Mouse (Mus musculus): ENCODE results near the gene Zfp12.
A peak's percentile ranks its signal among the peaks of the same experiment; 100 is the strongest.
"Not testable (repeated sequence)": the region's sequence is repeated elsewhere in the genome, so short reads cannot be mapped to it uniquely, and the experiment has no call there.

Gene Zfp12

DNA sequence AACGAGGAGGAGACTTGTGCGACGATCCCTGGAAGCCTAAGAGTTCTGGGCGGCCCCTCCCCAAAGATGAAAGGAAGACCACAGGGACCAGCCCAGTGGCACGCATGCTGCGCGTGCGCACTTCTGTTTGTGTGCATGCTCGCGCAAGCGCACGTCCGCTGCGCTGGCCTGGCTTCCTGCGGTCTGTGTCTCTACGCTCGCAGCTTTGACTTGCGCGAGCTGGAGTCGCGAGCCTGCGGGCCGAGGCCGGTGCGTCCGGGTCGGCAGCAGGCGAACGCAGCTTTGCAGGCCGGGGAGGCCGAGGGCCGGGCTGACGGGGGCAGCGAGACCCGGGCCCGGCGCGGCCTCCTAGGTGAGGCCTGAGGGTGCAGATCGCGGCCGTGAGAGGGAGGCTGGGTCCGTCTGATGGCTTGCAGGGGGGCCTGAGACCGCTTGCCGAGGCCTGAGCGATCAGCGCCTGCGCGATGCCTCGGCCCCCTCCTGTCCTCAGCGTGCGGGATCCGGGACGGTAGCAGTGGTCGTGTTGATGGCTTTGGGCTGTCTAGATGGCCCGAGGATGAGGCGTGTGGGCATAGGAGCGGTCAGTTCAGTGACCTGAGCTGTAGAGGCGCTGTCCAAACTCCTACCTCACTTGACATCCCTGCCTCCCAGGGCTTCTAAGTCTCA, at the start of gene Zfp12:
TSS of gene Zfp12 (plus strand) at position 136 of the 666 bp plus-strand sequence.
- peak; percentile 90 to 95 for DNase-seq

DNA sequence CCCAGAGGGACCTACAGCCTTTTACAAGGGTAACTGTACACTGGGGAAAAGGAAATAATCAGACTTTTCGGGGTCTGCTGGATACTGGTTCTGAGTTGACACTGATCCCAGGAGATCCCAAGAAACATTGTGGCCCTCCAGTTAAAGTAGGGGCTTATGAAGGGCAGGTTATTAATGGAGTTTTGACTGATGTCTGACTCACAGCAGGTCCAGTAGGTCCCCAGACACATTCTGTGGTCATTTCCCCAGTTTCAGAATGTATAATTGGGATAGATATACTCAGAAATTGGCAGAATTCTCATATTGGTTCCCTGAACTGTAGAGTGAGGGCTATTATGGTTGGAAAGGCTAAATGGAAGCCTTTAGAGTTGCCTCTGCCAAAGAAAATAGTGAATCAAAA, 46.9 kb upstream of the Zfp12 start:
- DNase-seq, result not testable (repeated sequence)

GRCm38 (mm10) chr5:143192806-143193205, 42.2 kb upstream of the Zfp12 start:
- DNase-seq, result no peak

GRCm38 (mm10) chr5:143194747-143195146, 40.2 kb upstream of the Zfp12 start:
- not testable (repeated sequence) for DNase-seq

GRCm38 (mm10) chr5:143195166-143195565, 39.8 kb upstream of the Zfp12 start:
- no peak for DNase-seq

DNA sequence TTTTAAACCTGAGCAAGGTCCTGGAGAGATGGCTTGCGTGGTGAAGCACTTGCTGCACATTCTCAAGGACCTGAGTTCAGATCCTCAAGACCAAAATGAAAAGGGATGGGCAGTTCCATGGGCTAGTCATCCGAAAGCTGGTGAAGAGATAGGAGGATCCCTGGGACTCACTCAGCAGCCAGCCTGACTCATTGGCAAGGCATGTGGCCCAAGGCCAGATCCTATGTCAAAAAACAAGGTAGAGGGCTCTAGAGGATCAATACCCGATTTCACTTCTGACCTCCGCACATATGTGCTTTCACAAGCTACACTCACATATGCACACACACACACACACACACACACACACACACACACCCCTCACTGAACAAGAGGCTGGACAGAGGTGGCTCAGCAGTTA, 38.5 kb upstream of the Zfp12 start:
- DNase-seq, result no peak

- DNase-seq, result no peak
These were observed 29.9 kb upstream of the Zfp12 start for GRCm38 (mm10) chr5:143205015-143205414.

- DNase-seq, result no peak
These were observed 21.1 kb upstream of the Zfp12 start for GRCm38 (mm10) chr5:143213832-143214231.

GRCm38 (mm10) chr5:143220996-143221395, 14.0 kb upstream of the Zfp12 start:
- no peak for DNase-seq

DNA sequence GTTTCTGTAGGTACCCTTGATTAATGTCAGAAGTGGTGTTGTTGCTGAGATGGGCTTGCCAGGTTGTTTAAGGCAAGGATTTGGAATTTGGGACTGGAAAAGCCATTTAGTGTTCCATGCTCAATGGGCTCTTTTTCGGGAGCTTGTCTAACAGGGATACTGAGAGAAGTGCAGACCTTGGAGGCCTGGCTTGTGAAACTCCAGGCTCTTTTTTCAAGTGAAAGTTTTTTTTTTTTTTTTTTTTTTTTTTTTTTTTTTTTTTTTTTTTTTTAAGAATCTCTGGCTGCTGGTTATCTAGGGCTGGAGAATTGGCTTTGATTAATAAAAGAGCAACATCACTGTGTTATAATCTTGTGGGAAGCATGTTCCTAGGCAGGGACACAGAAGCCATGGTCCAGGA, 12.7 kb upstream of the Zfp12 start:
- no peak for DNase-seq

- DNase-seq, result no peak
These were observed 8.2 kb upstream of the Zfp12 start, which contains the start of gene Spdye4a for GRCm38 (mm10) chr5:143226790-143227189. TSS of gene Spdye4a (minus strand) at chr5:143226890.

GRCm38 (mm10) chr5:143236036-143236435, 1.1 kb downstream of the Zfp12 start:
- DNase-seq, result no peak

DNA sequence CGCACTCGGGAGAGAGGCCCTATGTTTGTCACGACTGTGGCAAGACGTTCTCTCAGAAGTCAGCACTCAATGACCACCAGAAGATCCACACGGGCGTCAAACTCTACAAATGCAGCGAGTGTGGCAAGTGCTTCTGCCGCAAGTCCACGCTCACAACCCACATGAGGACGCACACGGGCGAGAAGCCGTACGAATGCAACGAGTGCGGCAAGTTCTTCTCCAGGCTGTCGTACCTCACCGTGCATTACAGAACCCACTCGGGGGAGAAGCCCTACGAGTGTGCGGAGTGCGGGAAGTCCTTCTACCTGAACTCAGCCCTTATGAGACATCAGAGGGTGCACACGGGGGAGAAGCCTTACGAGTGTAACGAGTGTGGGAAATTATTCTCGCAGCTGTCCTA, 10.0 kb downstream of the Zfp12 start:
- DNase-seq, result no peak

DNA sequence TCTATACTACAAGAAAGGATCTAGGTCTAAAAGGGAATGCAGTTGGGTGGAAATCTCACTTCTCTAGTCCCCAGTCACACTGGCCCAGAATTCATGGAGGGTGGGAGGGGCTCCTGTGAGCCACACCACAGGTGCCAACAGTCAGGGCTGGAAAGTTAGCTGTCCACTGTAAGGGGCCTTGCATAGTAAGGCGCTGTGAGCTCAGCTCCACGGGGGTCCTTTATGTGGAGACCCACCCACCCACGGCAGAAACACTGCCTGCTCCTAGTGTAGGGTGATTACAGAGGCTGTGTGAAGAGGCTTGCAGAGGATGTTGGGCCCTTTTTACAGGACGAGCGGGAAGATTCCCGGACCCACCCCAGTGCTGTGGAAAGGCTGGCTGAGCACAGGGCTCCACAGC, 17.1 kb downstream of the Zfp12 start:
- no peak for DNase-seq

DNA sequence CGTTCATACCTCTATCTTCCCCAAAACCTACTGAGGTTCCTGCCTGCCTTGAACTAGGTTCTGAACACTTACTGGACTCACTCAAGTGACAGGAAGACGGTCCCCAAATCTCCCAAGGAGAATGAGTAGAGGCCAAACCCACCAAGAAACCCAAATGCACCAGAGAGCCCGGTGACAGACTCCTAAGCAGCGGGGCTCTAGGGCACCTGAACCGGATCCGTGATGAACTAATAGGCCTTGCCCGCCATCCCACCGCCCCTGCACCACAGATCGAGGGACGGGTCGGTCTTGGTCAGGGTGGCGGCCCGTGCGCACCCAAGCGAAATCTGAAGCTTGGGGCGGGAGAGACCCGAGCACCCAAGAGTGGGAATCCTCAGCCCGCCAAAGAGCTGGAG, 17.8 kb downstream of the Zfp12 start:
- DNase-seq, result no peak

DNA sequence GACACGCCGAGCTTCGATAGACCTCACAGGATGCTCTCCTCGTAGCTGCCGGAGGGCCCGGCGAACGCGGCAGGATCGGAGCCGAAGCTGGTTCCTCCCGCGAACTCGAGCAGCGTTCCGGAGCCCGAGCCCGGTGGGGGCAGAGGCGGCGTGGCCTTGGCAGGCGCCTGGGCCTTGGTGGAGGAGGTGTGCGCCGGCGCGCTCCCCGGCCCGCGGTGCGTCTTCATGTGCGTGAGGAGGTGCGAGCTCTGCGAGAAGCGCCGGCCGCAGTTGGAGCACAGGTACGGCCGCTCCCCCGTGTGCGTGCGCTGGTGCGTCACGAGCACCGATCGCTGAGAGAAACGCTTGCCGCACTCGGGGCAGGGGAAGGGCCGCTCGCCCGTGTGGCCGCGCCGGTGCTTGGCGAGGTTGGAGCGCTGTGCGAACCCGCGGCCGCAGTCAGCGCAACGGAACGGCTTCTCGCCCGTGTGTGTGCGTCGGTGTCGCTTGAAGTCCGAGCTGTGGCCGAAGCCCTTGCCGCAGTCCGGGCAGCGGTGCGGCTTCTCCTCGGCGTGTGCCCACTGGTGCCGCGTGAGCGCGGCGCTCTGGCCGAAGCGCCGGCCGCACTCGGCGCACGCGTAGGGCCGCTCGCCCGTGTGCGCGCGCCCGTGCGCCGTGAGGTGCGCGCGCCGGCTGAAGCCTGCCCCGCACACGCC, 18.4 kb downstream of the Zfp12 start:
- no peak for DNase-seq

GRCm38 (mm10) chr5:143253881-143254486, 19.0 kb downstream of the Zfp12 start:
- DNase-seq, result no peak

DNA sequence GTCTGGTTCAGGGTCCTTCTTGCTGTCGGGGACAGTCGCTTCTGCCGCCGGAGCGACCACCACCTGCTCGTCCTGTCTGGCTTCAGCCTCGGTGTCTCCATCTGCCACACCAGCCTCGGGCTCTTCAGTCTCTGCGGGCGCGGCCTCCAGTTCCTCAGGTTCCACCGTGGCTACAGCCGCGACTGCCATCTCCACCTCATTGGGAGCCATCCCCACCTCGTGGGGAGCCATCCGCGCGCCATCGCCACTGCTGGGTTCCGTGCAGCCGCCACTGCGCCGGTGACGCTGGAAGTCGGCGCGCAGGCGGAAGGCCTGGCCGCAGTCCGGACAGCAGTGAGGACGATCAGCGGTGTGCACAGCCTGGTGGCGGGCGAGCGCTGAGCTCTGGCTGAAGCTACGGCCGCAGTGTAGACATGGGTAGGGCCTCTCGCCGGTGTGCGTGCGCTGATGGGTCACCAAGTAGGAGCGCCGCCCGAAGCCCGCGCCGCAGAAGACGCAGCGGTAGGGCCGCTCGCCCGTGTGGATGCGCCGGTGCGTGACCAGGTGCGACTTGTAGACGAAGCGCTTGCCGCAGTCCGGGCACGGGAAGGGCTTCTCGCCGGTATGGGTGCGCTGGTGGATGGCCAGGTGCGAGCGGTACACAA, 19.6 kb downstream of the Zfp12 start:
- DNase-seq, result no peak

DNA sequence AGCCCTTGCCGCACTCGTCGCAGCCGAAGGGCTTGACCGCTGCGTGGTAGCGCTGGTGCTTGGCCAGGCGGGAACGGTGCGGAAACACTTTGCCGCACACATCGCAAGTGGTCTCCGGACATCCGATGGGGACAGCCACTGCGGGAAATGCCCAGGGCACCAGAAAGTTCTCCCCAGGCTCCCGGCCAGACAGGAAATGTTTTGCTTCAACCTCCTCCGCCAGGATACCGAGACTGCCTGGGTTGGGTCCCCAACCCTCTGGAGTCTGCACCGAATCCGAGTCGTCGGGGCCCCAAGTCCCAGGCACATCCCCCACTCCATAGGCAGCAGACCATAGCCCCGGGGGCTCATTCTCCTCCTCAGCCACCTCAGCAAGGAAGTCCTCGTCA, 20.2 kb downstream of the Zfp12 start:
- no peak for DNase-seq

GRCm38 (mm10) chr5:143255802-143256201, 20.8 kb downstream of the Zfp12 start:
- no peak for DNase-seq

GRCm38 (mm10) chr5:143261636-143262035, 26.7 kb downstream of the Zfp12 start:
- no peak for DNase-seq

- no peak for DNase-seq
These were observed 29.7 kb downstream of the Zfp12 start for GRCm38 (mm10) chr5:143264689-143265088.

GRCm38 (mm10) chr5:143265409-143265808, 30.4 kb downstream of the Zfp12 start:
- DNase-seq, result no peak

DNA sequence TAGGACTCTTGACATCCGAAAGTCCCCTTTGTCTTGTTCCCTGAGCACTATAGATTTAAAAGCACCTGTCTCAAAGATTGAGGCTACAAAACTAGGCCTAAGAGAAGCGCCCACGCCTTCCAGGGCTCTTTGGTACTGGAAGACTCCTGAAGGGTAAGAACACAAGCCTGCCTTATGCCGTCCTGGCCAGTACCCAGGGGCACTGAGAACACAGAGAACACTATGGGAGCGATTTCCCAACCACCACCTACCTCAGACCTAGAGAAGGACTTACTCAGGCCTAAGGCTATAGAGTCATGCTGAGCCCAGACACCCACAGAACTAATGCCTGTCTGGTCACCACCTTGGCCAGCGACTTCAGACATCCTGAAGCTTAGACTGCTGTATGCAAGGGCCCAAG, 31.8 kb downstream of the Zfp12 start:
- no peak for DNase-seq
